Mouse (Mus musculus) layer of hippocampus, adult 9-10 months (tissue): Measurements from ENCODE around the gene Gm6205.
"Not testable (repeated sequence)": the region's sequence is repeated elsewhere in the genome, so short reads cannot be mapped to it uniquely, and the experiment has no call there.

Experiments
- DNase-seq: peaks from one replicate; pipeline ENCODE4 v3.0.0; 2022; ENCODE audit warnings: low spot score

The Gm6205 gene

GRCm38 (mm10) chr5:94648082-94648481 is at the start of gene Gm6205:
Gm6205 (plus strand) TSS chr5:94648382.
- DNase-seq: not testable (repeated sequence)

GRCm38 (mm10) chr5:94616242-94616641 is 31.9 kb upstream of the Gm6205 start, which contains the start of gene Gm3147:
Gm3147 (minus strand) TSS chr5:94616342.
- DNase-seq: not testable (repeated sequence)

- not testable (repeated sequence) for DNase-seq
Observed at GRCm38 (mm10) chr5:94623679-94624078, 24.5 kb upstream of the Gm6205 start, which contains the start of gene Gm6509. Gm6509 (plus strand) TSS chr5:94623979.
